ENCODE assay signal across 23 mouse cellular contexts in genomic region chr17:17412176-17412575, GRCm38 (mm10). TPM values are rescaled to one million over a fixed set of nuclear protein-coding genes. Genes with fewer than 3 reads are reported as not detected.
A peak's percentile ranks its signal among the peaks of the same experiment; 100 is the strongest.
DNase-seq lines count a peak whose midpoint lies in the region; ATAC-seq and TF ChIP-seq lines count a peak whose summit lies in the region.
"Had no signal": no experiment of that assay in that cellular context is flagged by ENCODE, and none has a peak within 500 bp of the region (broad histone marks: within the 10 kb centered on the region; RNA-seq: fewer than 3 reads in every experiment).

No protein-coding gene starts in this region.

- DNase-seq in forebrain, embryonic 10.5 days (ENCODE audit: extremely low spot score, low spot score): no peak
- no peak for DNase-seq in forebrain, postnatal 0 days
- DNase-seq in midbrain, embryonic 11.5 days (ENCODE audit: low spot score, missing footprints): peak; percentile 82
- DNase-seq in midbrain, postnatal 0 days (ENCODE audit: low spot score): no peak
- DNase-seq in spleen, postnatal 36 days (ENCODE audit: low spot score in 2 of 2): no peak
- DNase-seq: adrenal gland, adult 2 months; adrenal gland, adult 8-10 months; adrenal gland, postnatal 10 days; adrenal gland, postnatal 14 days; adrenal gland, postnatal 25 days; adrenal gland, postnatal 36 days; B cell, adult 2 months; cerebellum, adult 11 months; cerebellum, adult 11-12 months had no signal

- WGBS in forebrain, embryonic 15.5 days: 78% methylated on average over 2 of the region's 2 CpGs
- WGBS in forebrain, embryonic 10.5 days: 89% methylated on average over 2 of the region's 2 CpGs
- 73% methylated on average over 2 of the region's 2 CpGs for WGBS in forebrain, postnatal 0 days
- WGBS in forebrain, embryonic 13.5 days: 87% methylated on average over 2 of the region's 2 CpGs
- WGBS in midbrain, embryonic 11.5 days: 88% methylated on average over 2 of the region's 2 CpGs
- 95% methylated on average over 2 of the region's 2 CpGs for WGBS in midbrain, postnatal 0 days
- 79% methylated on average over 2 of the region's 2 CpGs for WGBS in olfactory bulb, adult 2 months

- H3K27ac ChIP-seq in forebrain, embryonic 15.5 days (replicated peaks): peak overlapping the region; percentile 65
- no peak overlapping the region for H3K27ac ChIP-seq in forebrain, embryonic 10.5 days
- H3K27ac ChIP-seq in forebrain, postnatal 0 days (ENCODE audit: low read depth, low read length): peak overlapping the region; percentile 35; the same call in 1 of the 2 replicates
- no peak overlapping the region for H3K27ac ChIP-seq in forebrain, embryonic 13.5 days
- no peak overlapping the region for H3K27ac ChIP-seq in midbrain, embryonic 11.5 days (ENCODE audit: low read depth, low read length)
- H3K27ac ChIP-seq in midbrain, postnatal 0 days (ENCODE audit: low read depth, low read length): no peak overlapping the region
- peak overlapping the region; percentile 96; the same call in 1 of the 2 replicates for H3K27ac ChIP-seq in olfactory bulb, adult 2 months (ENCODE audit: insufficient read depth, low read depth, low read length)

- no peak for TF ChIP-seq POLR2A in olfactory bulb, adult 2 months (IDR thresholded peaks at IDR 0.05; ENCODE audit: insufficient read depth, low read depth, low read length)

- no peak for TF ChIP-seq CTCF in forebrain, postnatal 0 days (IDR thresholded peaks at IDR 0.05; ENCODE audit: low read depth)
- TF ChIP-seq CTCF in midbrain, postnatal 0 days (IDR thresholded peaks at IDR 0.05): no peak
- no peak for TF ChIP-seq CTCF in olfactory bulb, adult 2 months (IDR thresholded peaks at IDR 0.05; ENCODE audit: insufficient read depth, low read depth, low read length)

- no peak overlapping the region for H3K4me2 ChIP-seq in forebrain, embryonic 15.5 days (replicated peaks)
- H3K4me2 ChIP-seq in forebrain, postnatal 0 days (ENCODE audit: low read depth): no peak overlapping the region
- no peak overlapping the region for H3K4me2 ChIP-seq in forebrain, embryonic 13.5 days
- H3K4me2 ChIP-seq in midbrain, embryonic 11.5 days: no peak overlapping the region
- no peak overlapping the region for H3K4me2 ChIP-seq in midbrain, postnatal 0 days (ENCODE audit: low read depth, low read length, poor library complexity, severe bottlenecking)

- no peak for ATAC-seq in forebrain, embryonic 15.5 days (replicated peaks)
- peak; percentile 54 for ATAC-seq in forebrain, postnatal 0 days
- ATAC-seq in forebrain, embryonic 13.5 days: no peak
- ATAC-seq in midbrain, embryonic 11.5 days (ENCODE audit: low FRiP score): no peak
- ATAC-seq in midbrain, postnatal 0 days (ENCODE audit: low FRiP score): no peak
- ATAC-seq: activated CD4-positive, CD25-positive, alpha-beta regulatory T cell, adult 4 months; CD4-positive, CD25-positive, alpha-beta regulatory T cell, adult 4 months; Patski had no signal

- H3K27me3 ChIP-seq in forebrain, embryonic 15.5 days: no peaks in the 10 kb centered on the region
- no peaks in the 10 kb centered on the region for H3K27me3 ChIP-seq in forebrain, embryonic 10.5 days (ENCODE audit: poor library complexity, severe bottlenecking)
- H3K27me3 ChIP-seq in forebrain, postnatal 0 days (ENCODE audit: insufficient read depth, low read length): no peaks in the 10 kb centered on the region
- H3K27me3 ChIP-seq in forebrain, embryonic 13.5 days: no peaks in the 10 kb centered on the region
- H3K27me3 ChIP-seq in midbrain, embryonic 11.5 days (ENCODE audit: control insufficient read depth, insufficient read depth, low read length): no peaks in the 10 kb centered on the region
- H3K27me3 ChIP-seq in midbrain, postnatal 0 days (ENCODE audit: insufficient read depth, low read length): no peaks in the 10 kb centered on the region
- H3K27me3 ChIP-seq: CH12.LX, Patski had no signal

- H3K36me3 ChIP-seq in forebrain, embryonic 15.5 days: no peaks in the 10 kb centered on the region
- peaks cover 32% of the 10 kb centered on the region for H3K36me3 ChIP-seq in forebrain, embryonic 10.5 days (replicated peaks)
- H3K36me3 ChIP-seq in forebrain, postnatal 0 days (ENCODE audit: insufficient read depth): no peaks in the 10 kb centered on the region
- H3K36me3 ChIP-seq in forebrain, embryonic 13.5 days (ENCODE audit: poor library complexity, severe bottlenecking): peaks cover 4% of the 10 kb centered on the region; the same call in 1 of the 2 replicates
- no peaks in the 10 kb centered on the region for H3K36me3 ChIP-seq in midbrain, embryonic 11.5 days (ENCODE audit: control insufficient read depth, insufficient read depth, low read length)
- no peaks in the 10 kb centered on the region for H3K36me3 ChIP-seq in midbrain, postnatal 0 days (ENCODE audit: insufficient read depth, low read length)
- H3K36me3 ChIP-seq: G1E had no signal

- no peak overlapping the region for H3K9ac ChIP-seq in forebrain, embryonic 15.5 days (replicated peaks)
- H3K9ac ChIP-seq in forebrain, postnatal 0 days: no peak overlapping the region
- H3K9ac ChIP-seq in forebrain, embryonic 13.5 days: no peak overlapping the region
- H3K9ac ChIP-seq in midbrain, embryonic 11.5 days (ENCODE audit: low read length): no peak overlapping the region
- H3K9ac ChIP-seq in midbrain, postnatal 0 days (replicated peaks; ENCODE audit: low read length, poor library complexity, severe bottlenecking): no peak overlapping the region

- no peaks in the 10 kb centered on the region for H3K9me3 ChIP-seq in forebrain, embryonic 15.5 days
- peaks cover 6% of the 10 kb centered on the region; the same call in 1 of the 2 replicates for H3K9me3 ChIP-seq in forebrain, embryonic 10.5 days
- H3K9me3 ChIP-seq in forebrain, postnatal 0 days (ENCODE audit: low read length): no peaks in the 10 kb centered on the region
- no peaks in the 10 kb centered on the region for H3K9me3 ChIP-seq in forebrain, embryonic 13.5 days (replicated peaks)
- no peaks in the 10 kb centered on the region for H3K9me3 ChIP-seq in midbrain, embryonic 11.5 days (ENCODE audit: control insufficient read depth, low read length)
- H3K9me3 ChIP-seq in midbrain, postnatal 0 days (ENCODE audit: low read length): no peaks in the 10 kb centered on the region
- H3K9me3 ChIP-seq: G1E had no signal

- H3K4me1 ChIP-seq in forebrain, embryonic 15.5 days: peaks cover 24% of the 10 kb centered on the region
- peaks cover 48% of the 10 kb centered on the region for H3K4me1 ChIP-seq in forebrain, embryonic 10.5 days
- H3K4me1 ChIP-seq in forebrain, postnatal 0 days (ENCODE audit: insufficient read depth): no peaks in the 10 kb centered on the region
- peaks cover 27% of the 10 kb centered on the region for H3K4me1 ChIP-seq in forebrain, embryonic 13.5 days
- H3K4me1 ChIP-seq in midbrain, embryonic 11.5 days (ENCODE audit: control insufficient read depth, insufficient read depth, low read length): peaks cover 16% of the 10 kb centered on the region
- no peaks in the 10 kb centered on the region for H3K4me1 ChIP-seq in midbrain, postnatal 0 days (ENCODE audit: insufficient read depth, low read length)
- H3K4me1 ChIP-seq in olfactory bulb, adult 2 months (ENCODE audit: control insufficient read depth, insufficient read depth, low read length): peaks cover 18% of the 10 kb centered on the region

- no peak overlapping the region for H3K4me3 ChIP-seq in forebrain, embryonic 15.5 days
- no peak overlapping the region for H3K4me3 ChIP-seq in forebrain, embryonic 10.5 days
- no peak overlapping the region for H3K4me3 ChIP-seq in forebrain, postnatal 0 days (ENCODE audit: low read depth, low read length)
- H3K4me3 ChIP-seq in forebrain, embryonic 13.5 days: no peak overlapping the region
- no peak overlapping the region for H3K4me3 ChIP-seq in midbrain, embryonic 11.5 days (ENCODE audit: low read depth, low read length)
- H3K4me3 ChIP-seq in midbrain, postnatal 0 days (ENCODE audit: low read depth, low read length): no peak overlapping the region
- no peak overlapping the region for H3K4me3 ChIP-seq in olfactory bulb, adult 2 months (ENCODE audit: insufficient read depth, low read depth, low read length)

RNA-seq across cellular contexts. Expression of gene Lix1, which starts 9.7 kb away (rescaled TPM):
- polyA plus RNA-seq in forebrain, embryonic 15.5 days (2015; fragmentation: Nextera tagmentation; extraction: Ambion mirVana): 34.1 and 39.5 TPM in 2 replicates
- polyA plus RNA-seq in forebrain, embryonic 10.5 days (2016; fragmentation: Nextera tagmentation; extraction: Ambion mirVana): 104 and 105 TPM in 2 replicates
- total RNA-seq in forebrain, postnatal 0 days (2014; rRNA removed): 27.5 and 45.4 TPM in 2 replicates
- 25.1 and 33.0 TPM in 2 replicates for polyA plus RNA-seq in forebrain, postnatal 0 days (2015; fragmentation: Nextera tagmentation; extraction: Ambion mirVana)
- polyA plus RNA-seq in forebrain, embryonic 13.5 days (2015; fragmentation: Nextera tagmentation; extraction: Ambion mirVana): 57.7 and 59.1 TPM in 2 replicates
- 46.9 and 54.6 TPM in 2 replicates for polyA plus RNA-seq in midbrain, embryonic 11.5 days (2014; fragmentation: Nextera tagmentation; extraction: Ambion mirVana)
- 11.4 and 11.9 TPM in 2 replicates for total RNA-seq in midbrain, postnatal 0 days (2014; rRNA removed)
- polyA plus RNA-seq in midbrain, postnatal 0 days (2015; fragmentation: Nextera tagmentation; extraction: Ambion mirVana): 10.9 and 12.9 TPM in 2 replicates
- polyA plus RNA-seq in olfactory bulb, adult 2 months (2012; ENCODE audit: insufficient read depth, insufficient read length, low replicate concordance, missing spikeins): not detected in 2 replicates
- total RNA-seq: MEL had no signal
- polyA plus RNA-seq: activated CD4-positive, CD25-positive, alpha-beta regulatory T cell, adult 4 months; G1E; Patski had no signal

RNA-seq across cellular contexts. Expression of gene Riok2, which starts 38.1 kb away (rescaled TPM):
- 27.0 and 29.4 TPM in 2 replicates for polyA plus RNA-seq in forebrain, embryonic 15.5 days (2015; fragmentation: Nextera tagmentation; extraction: Ambion mirVana)
- 33.2 and 33.4 TPM in 2 replicates for polyA plus RNA-seq in forebrain, embryonic 10.5 days (2016; fragmentation: Nextera tagmentation; extraction: Ambion mirVana)
- total RNA-seq in forebrain, postnatal 0 days (2014; rRNA removed): 30.6 and 31.0 TPM in 2 replicates
- polyA plus RNA-seq in forebrain, postnatal 0 days (2015; fragmentation: Nextera tagmentation; extraction: Ambion mirVana): 14.6 and 16.2 TPM in 2 replicates
- 29.3 and 32.9 TPM in 2 replicates for polyA plus RNA-seq in forebrain, embryonic 13.5 days (2015; fragmentation: Nextera tagmentation; extraction: Ambion mirVana)
- polyA plus RNA-seq in midbrain, embryonic 11.5 days (2014; fragmentation: Nextera tagmentation; extraction: Ambion mirVana): 31.7 and 33.0 TPM in 2 replicates
- 28.6 and 33.6 TPM in 2 replicates for total RNA-seq in midbrain, postnatal 0 days (2014; rRNA removed)
- 11.2 and 12.7 TPM in 2 replicates for polyA plus RNA-seq in midbrain, postnatal 0 days (2015; fragmentation: Nextera tagmentation; extraction: Ambion mirVana)
- polyA plus RNA-seq in olfactory bulb, adult 2 months (2012; ENCODE audit: insufficient read depth, insufficient read length, low replicate concordance, missing spikeins): not detected in 2 replicates

Comparison
In these comparisons a context has a peak if more than half of its experiments do, and no peak if none do; other contexts are left out.
1. H3K27ac ChIP-seq: peak in forebrain, embryonic 15.5 days (single experiment), forebrain, postnatal 0 days (single experiment) and olfactory bulb, adult 2 months (single experiment); none in forebrain, embryonic 10.5 days (single experiment), forebrain, embryonic 13.5 days (single experiment), midbrain, embryonic 11.5 days (single experiment) and midbrain, postnatal 0 days (single experiment).
2. RNA of gene Riok2, which starts 38.1 kb away (polyA plus RNA-seq): 33.2 to 33.4 TPM in forebrain, embryonic 10.5 days, 31.7 to 33.0 TPM in midbrain, embryonic 11.5 days, 29.3 to 32.9 TPM in forebrain, embryonic 13.5 days, 27.0 to 29.4 TPM in forebrain, embryonic 15.5 days, 14.6 to 16.2 TPM in forebrain, postnatal 0 days and 11.2 to 12.7 TPM in midbrain, postnatal 0 days; not detected in olfactory bulb, adult 2 months; every median in the first group is over 10 times any median in the second.